Mouse (Mus musculus): ENCODE results near the gene Stat3. TPM values are rescaled to one million over a fixed set of nuclear protein-coding genes. Genes with fewer than 3 reads are reported as not detected.

Stat3 gene
- polyA plus RNA-seq, 1 experiment from 2014 or later: 22.8 TPM

DNA sequence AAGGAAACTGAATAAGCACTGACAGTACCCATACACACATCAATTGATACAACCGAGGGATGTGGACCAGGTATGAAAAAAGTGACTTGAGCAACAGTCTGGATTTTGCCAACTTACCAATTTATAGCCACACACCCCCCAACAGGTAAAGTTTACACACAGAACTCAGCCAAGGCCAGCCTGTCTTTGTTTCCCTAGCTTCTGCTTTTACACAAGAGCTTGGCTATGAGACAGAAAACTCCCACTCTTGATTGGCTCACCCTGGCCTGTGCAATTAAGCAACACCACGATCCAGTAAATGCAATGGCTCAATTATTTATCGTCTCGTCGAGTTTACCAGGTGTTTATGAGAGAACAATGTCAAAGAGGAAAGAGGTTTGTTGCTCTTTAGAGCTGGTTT is 1.2 kb downstream of the Stat3 start:
- no peak for DNase-seq (ENCODE audit: low spot score)
- no peaks in the 10 kb centered on the region for H3K27me3 ChIP-seq (replicated peaks; ENCODE audit: low read depth, poor library complexity, severe bottlenecking)
- H3K27ac ChIP-seq (replicated peaks): no peak overlapping the region
- H3K9me3 ChIP-seq: no peaks in the 10 kb centered on the region
- H3K4me1 ChIP-seq: peaks cover 33% of the 10 kb centered on the region
- 41% methylated on average over 5 of the region's 5 CpGs for WGBS
- H3K36me3 ChIP-seq (replicated peaks): no peaks in the 10 kb centered on the region
- peak overlapping the region; percentile 88 for H3K4me3 ChIP-seq

DNA sequence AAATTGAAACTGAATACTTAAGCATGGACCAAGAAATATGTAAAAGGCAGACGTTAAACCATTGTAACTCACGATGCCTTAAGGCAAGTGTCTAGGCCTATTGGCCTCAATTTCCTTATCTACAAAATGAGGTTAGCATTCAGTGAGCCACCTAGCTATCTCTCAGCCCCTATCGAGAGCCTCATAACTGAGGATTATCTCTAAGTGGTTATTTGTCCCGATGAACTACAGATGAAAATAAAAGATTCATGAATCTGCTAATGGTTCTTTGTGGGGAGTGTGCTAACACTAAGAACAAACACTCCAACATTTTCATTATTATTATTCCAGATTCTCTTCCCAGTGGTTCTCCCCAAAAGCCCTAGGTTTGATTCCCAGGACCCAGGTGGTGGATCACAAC is 2.0 kb downstream of the Stat3 start:
- Histone ChIP-seq H3K9me3 (no peaks in the 10 kb centered on the region), H3K27me3 (replicated peaks; ENCODE audit: low read depth, poor library complexity, severe bottlenecking) (no peaks in the 10 kb centered on the region), H3K36me3 (replicated peaks) (no peaks in the 10 kb centered on the region), H3K4me1 (peaks cover 33% of the 10 kb centered on the region), H3K27ac (replicated peaks) (no peak overlapping the region), H3K4me3 (no peak overlapping the region)
- 80% methylated on average over 4 of the region's 4 CpGs for WGBS
- no peak for DNase-seq (ENCODE audit: low spot score)

DNA sequence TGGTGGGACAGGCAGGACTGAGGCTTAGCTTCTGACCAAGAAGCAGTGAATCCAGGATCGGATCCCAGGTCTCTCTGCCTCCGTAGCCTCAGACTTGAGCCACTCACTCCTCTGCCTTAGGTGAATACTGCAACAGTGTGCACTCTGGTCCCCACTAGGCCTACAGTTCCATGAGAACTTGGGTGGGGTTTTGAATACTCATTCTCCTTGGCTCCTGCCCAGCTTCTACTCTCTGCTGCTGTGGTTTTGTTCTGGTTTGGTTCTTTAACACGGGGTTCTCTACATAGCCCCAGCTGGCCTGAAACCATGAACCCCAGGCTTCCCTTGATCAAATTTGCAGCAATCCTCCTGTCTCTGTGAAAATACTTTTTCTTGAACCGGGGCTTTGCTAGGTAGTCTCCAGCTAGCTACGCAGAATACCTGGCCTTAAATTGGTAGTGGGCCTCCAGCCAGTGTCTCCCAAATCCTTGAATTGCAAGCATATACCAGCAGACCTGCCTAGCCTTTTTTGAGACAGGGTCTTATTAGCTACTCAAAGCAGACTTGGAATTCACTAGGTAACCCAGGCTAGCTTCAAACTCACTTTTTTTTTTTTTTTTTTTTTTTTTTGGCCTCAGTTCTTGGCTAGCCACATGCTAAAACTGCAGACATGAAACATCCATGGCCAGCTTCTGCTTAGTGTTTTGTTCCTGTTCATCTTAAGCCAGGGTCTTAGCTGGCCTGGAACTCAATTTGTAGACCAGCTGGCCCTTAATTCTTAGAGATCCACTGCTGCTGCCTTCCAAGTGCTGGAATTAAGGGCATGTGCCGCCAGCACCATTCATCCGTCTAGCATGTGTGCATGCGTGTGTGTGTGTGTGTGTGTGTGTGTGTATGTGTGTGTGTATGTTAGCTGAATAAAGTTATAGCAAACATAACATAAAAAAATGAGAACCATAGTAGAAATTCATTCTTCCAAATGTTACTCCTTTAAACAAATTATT is 3.7 kb downstream of the Stat3 start:
- Histone ChIP-seq H3K36me3 (replicated peaks) (no peaks in the 10 kb centered on the region), H3K27ac (replicated peaks) (no peak overlapping the region), H3K4me3 (no peak overlapping the region), H3K4me1 (peaks cover 33% of the 10 kb centered on the region), H3K9me3 (no peaks in the 10 kb centered on the region), H3K27me3 (replicated peaks; ENCODE audit: low read depth, poor library complexity, severe bottlenecking) (no peaks in the 10 kb centered on the region)
- DNase-seq (ENCODE audit: low spot score): no peak
- WGBS: 91% methylated on average over 8 of the region's 8 CpGs

DNA sequence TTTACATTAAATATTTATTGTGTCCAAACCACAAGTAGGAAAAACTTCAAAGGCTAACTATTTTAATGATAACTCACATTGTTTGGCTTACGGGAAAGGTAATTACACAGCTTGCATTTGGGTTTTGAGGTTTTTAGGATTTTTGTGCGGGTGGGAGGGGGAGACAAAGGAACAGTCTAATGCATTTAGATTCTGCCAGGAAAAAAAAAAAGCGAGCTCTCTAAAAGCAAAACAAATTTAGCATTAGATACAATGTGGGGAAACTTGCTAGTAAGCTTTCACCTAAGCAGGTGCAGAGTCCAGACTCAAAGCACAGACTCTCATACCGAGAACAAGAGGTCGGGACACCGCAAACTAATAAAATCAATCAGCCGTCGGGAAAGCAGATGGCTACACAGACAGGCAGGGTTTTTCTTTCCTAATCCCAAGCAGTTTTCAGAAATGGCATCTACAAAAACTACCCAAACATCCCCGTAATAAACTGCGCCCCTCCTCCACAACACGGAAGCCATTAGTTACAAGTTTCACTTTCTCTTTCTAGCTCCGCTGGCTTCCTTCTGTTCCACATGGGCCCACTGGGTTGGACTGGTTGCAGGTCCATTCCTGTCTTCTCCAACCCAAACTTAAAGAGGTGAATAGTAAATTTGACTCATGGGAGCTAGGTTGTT is 8.0 kb downstream of the Stat3 start:
- Histone ChIP-seq H3K36me3 (replicated peaks) (no peaks in the 10 kb centered on the region), H3K4me1 (0 out of 2 replicates have a peak, but pooled peaks cover under 1% of the 10 kb centered on the region), H3K27ac (replicated peaks) (no peak overlapping the region), H3K4me3 (no peak overlapping the region), H3K9me3 (no peaks in the 10 kb centered on the region), H3K27me3 (replicated peaks; ENCODE audit: low read depth, poor library complexity, severe bottlenecking) (no peaks in the 10 kb centered on the region)
- no peak for DNase-seq (ENCODE audit: low spot score)
- 77% methylated on average over 12 of the region's 12 CpGs for WGBS

DNA sequence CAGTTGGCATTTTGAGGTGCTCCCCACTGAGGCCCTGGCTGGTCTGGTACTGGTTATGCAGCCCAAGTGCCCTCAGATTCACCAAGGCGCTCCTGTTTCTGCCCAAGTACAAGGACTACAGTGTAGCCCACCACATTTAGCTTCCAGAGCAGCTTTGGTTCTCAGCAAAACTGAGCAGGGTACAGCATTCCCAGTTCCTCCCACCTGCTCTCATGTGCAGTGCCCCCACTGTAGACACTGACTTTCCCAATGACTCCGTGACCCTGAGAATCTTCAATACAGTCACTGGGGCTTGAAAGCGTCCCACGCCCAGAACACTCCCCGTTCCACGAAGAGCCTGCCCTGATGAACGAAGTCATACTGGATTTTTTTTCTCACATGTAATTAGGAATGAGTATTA is 8.7 kb downstream of the Stat3 start:
- H3K4me1 ChIP-seq: no peaks in the 10 kb centered on the region
- H3K4me3 ChIP-seq: no peak overlapping the region
- H3K27me3 ChIP-seq (replicated peaks; ENCODE audit: low read depth, poor library complexity, severe bottlenecking): no peaks in the 10 kb centered on the region
- H3K9me3 ChIP-seq: no peaks in the 10 kb centered on the region
- DNase-seq (ENCODE audit: low spot score): no peak
- no peaks in the 10 kb centered on the region for H3K36me3 ChIP-seq (replicated peaks)
- no peak overlapping the region for H3K27ac ChIP-seq (replicated peaks)
- 84% methylated on average over 7 of the region's 7 CpGs for WGBS

DNA sequence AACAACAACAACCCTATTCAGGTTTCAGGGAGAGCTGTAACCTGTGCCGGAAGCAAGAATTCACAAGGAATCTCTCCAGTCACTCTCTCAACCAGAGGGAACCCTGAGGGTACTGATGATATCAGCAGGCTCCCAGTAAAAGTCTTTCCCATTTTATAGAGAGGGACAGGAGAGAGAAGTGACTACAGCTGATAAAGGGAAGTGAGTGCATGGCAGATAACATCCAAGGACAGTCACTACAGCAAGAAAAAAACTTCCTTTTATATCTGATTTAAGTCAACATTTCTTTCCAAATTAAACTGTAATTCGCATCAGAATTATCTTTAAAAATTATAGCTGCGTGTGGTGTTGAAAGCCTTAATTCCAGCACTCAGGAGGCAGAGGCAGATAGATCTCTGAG is 12.0 kb downstream of the Stat3 start:
- Histone ChIP-seq H3K36me3 (replicated peaks) (no peaks in the 10 kb centered on the region), H3K27me3 (replicated peaks; ENCODE audit: low read depth, poor library complexity, severe bottlenecking) (no peaks in the 10 kb centered on the region), H3K27ac (replicated peaks) (no peak overlapping the region), H3K9me3 (no peaks in the 10 kb centered on the region), H3K4me1 (no peaks in the 10 kb centered on the region), H3K4me3 (no peak overlapping the region)
- 81% methylated on average over 3 of the region's 3 CpGs for WGBS
- DNase-seq (ENCODE audit: low spot score): no peak

DNA sequence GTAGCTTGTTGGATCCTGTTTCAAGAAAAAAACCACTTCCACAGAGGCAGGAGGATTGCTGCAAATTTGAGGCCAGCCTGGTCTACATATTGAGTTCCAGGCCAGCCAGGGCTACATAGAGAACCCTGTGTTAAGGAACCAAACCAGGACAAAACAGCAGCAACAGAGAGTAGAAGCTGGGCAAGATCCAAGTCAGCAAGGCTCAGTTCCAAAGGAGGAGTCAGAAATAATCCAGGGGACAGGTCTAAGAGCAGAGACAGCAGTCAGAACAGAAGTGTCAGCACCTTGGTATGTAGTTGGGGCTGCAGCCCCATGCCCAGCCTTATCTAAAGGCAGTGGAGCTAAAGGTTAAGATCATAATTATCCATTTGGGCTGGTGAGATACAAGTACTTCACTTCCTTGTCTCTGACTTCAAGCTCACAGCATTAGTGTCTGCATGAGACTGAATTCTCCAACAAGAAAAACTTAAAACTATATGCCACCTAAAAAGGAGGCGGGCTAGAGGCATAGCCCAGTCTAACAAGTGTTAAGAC is 14.9 kb downstream of the Stat3 start:
- no peaks in the 10 kb centered on the region for H3K4me1 ChIP-seq
- no peaks in the 10 kb centered on the region for H3K9me3 ChIP-seq
- WGBS: 88% methylated on average over 1 of the region's 1 CpGs
- no peaks in the 10 kb centered on the region for H3K36me3 ChIP-seq (replicated peaks)
- no peak overlapping the region for H3K4me3 ChIP-seq
- H3K27ac ChIP-seq (replicated peaks): no peak overlapping the region
- no peaks in the 10 kb centered on the region for H3K27me3 ChIP-seq (replicated peaks; ENCODE audit: low read depth, poor library complexity, severe bottlenecking)
- DNase-seq (ENCODE audit: low spot score): no peak

DNA sequence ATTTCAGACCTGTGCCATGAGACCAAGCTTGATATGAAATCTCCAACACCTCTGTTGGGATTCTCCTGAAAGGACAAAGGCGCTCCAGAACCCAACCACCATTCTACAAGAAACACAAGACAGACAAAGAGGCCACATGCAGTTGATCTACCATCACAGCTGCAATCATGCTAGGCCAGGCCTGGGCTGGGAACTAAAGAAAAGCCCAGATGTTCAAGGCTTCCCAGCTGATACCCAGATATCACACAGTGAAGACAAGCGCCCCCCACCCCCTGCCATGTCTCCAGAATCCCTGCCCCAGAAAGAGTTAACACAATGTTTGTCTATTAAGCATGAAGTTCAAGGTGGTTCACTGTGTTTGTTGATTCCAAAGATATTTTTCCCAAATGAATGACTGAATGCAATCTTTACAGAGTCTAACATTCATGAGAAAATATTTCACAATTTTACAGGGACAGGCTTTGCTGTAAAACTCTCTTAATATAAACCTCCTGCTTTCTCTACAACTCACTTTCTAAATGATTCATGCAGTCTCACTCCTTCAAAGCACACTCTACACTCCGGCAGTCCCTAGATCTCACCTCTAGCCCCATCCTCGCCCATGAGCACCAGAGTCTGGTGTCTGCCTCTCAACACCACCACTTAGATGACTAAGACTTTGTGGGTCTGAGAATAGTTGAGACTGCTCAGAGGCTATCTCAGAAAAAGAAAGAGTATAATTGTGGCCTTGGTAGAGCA is 18.3 kb downstream of the Stat3 start:
- no peak overlapping the region for H3K27ac ChIP-seq (replicated peaks)
- DNase-seq (ENCODE audit: low spot score): no peak
- WGBS: 90% methylated on average over 4 of the region's 4 CpGs
- H3K4me1 ChIP-seq: no peaks in the 10 kb centered on the region
- no peaks in the 10 kb centered on the region for H3K36me3 ChIP-seq (replicated peaks)
- no peaks in the 10 kb centered on the region for H3K9me3 ChIP-seq
- no peak overlapping the region for H3K4me3 ChIP-seq
- no peaks in the 10 kb centered on the region for H3K27me3 ChIP-seq (replicated peaks; ENCODE audit: low read depth, poor library complexity, severe bottlenecking)

DNA sequence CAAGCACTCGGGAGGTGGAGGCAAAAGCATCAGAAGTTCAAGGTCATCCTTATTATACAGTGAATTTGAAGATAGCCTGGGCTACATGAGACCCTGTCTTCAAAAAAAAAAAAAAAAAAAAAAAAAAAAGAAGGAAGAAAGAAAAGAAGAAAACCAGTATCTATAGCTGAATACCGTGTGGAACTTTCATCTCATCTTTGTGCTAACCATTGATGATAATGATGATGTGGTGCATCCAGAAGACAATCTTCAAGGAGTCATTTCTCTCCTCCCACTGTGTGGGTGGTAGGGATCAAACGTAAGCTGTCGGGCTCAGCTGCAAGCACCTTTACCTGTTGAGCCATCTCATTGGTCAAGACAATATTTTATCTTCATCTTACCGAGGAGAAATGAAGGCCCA is 21.3 kb downstream of the Stat3 start:
- no peak overlapping the region for H3K27ac ChIP-seq (replicated peaks)
- H3K4me1 ChIP-seq: no peaks in the 10 kb centered on the region
- H3K36me3 ChIP-seq (replicated peaks): peaks cover 4% of the 10 kb centered on the region; the same call in 1 of the 2 replicates
- DNase-seq (ENCODE audit: low spot score): no peak
- H3K9me3 ChIP-seq: no peaks in the 10 kb centered on the region
- H3K4me3 ChIP-seq: no peak overlapping the region
- no peaks in the 10 kb centered on the region for H3K27me3 ChIP-seq (replicated peaks; ENCODE audit: low read depth, poor library complexity, severe bottlenecking)
- 89% methylated on average over 5 of the region's 5 CpGs for WGBS

DNA sequence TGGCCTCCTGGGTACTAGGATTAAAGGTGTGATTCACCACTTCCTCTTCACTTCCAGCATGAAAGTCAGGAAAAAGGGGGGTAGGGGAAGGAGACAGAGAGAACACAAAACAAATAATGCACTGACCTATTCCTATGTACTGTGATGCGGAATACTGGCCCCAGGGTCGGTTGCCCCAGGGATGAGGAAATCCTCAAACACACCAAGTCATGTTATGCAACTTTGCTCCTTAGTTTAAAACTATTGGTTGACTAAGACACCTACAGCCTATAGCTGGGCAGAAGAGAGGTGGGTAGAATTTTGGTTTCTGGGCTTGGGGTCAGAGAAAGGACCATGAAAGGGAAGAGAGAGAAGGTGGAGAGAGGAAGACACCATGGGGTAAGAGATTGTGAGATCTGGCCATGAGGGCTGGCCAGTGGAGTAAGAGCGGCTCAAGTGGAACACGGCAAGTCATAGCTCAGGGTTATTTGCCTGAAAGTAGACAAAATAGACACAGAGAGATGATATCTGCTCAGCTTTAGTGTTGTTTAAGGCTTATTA is 22.8 kb downstream of the Stat3 start:
- Histone ChIP-seq H3K27ac (replicated peaks) (no peak overlapping the region), H3K4me3 (no peak overlapping the region), H3K9me3 (no peaks in the 10 kb centered on the region), H3K36me3 (replicated peaks) (peaks cover 4% of the 10 kb centered on the region; the same call in 1 of the 2 replicates), H3K27me3 (replicated peaks; ENCODE audit: low read depth, poor library complexity, severe bottlenecking) (no peaks in the 10 kb centered on the region), H3K4me1 (no peaks in the 10 kb centered on the region)
- no peak for DNase-seq (ENCODE audit: low spot score)
- 91% methylated on average over 4 of the region's 4 CpGs for WGBS

DNA sequence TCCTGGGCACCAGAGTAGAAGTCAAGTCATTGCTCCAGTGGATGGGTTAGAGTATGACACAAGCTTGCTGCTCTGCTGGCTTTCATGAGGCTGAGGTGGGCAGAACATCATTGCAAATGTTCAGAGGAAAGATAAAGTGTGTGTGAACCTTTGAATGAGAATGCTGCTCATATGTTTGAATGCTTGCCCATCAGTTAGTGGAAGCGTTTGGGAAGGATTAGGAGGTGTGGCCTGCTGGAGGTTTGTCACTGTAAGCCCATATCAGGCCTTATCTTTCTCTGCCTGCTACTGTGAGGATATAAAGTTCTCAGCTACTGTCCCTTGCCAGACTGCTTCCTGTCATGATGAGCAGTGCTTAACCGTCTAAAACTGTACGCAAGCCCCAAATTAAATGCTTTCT is 24.3 kb downstream of the Stat3 start:
- H3K27ac ChIP-seq (replicated peaks): no peak overlapping the region
- H3K4me1 ChIP-seq: no peaks in the 10 kb centered on the region
- H3K4me3 ChIP-seq: no peak overlapping the region
- DNase-seq (ENCODE audit: low spot score): no peak
- peaks cover 4% of the 10 kb centered on the region; the same call in 1 of the 2 replicates for H3K36me3 ChIP-seq (replicated peaks)
- no peaks in the 10 kb centered on the region for H3K9me3 ChIP-seq
- 95% methylated on average over 3 of the region's 3 CpGs for WGBS
- no peaks in the 10 kb centered on the region for H3K27me3 ChIP-seq (replicated peaks; ENCODE audit: low read depth, poor library complexity, severe bottlenecking)

DNA sequence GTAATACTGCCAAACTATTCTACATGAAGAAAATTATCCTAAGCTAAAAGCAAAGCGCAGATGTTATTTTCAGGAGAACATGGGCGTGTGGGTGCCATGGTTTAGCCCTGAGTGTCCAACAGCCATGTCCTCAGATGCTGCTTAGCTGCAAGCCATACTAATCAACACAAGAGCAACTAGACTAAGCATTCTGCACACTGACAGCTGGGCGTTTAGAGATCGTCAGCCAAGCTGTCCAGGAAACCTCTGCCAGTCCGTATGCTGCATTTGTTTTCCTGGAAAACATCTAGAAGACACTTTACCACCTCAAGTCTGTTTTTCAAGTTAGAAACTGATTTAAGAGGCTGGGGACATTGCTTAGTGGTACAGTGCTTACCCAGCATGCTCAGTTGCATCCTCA is 24.9 kb downstream of the Stat3 start:
- no peak for DNase-seq (ENCODE audit: low spot score)
- WGBS: 85% methylated on average over 5 of the region's 5 CpGs
- Histone ChIP-seq H3K27ac (replicated peaks) (no peak overlapping the region), H3K4me1 (no peaks in the 10 kb centered on the region), H3K36me3 (replicated peaks) (peaks cover 4% of the 10 kb centered on the region; the same call in 1 of the 2 replicates), H3K9me3 (no peaks in the 10 kb centered on the region), H3K27me3 (replicated peaks; ENCODE audit: low read depth, poor library complexity, severe bottlenecking) (no peaks in the 10 kb centered on the region), H3K4me3 (no peak overlapping the region)

All from embryonic facial prominence, embryonic 10.5 days (tissue).